8 mouse cellular contexts compared by ENCODE assay signal in the genomic region with DNA sequence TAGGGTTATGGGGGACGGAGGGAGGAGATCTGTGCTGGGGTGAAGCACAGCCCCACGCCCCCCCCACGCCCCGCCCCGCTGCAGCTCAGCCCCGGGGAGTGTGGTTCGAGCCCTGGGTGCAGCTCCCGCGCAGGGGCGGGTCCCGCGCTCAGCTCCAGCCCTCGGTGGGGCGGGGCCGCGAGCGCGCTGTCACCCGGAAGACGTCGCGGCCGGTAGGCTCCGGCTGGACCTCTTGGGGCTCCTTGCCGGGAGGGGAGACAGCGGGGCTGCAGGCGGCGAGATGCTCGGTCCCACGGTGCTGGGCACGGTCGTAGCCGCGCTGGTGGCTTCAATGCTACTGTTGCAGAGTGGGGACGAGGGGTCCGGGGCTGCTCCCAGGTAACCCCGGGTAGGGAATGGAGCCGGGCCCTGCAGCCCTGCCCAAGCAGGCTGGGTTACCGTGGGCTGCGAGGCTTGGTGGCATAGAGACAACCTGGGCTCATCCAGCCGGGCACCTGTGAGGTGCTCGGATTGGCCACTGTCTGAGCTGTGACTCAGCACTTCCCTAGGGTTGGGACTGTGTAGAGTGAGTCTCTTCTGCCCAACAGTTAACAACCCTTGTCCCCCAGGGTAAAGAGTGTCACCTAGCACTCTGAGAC. TPM values are rescaled to one million over a fixed set of nuclear protein-coding genes. Genes with fewer than 3 reads are reported as not detected.
A peak's percentile ranks its signal among the peaks of the same experiment; 100 is the strongest.
DNase-seq lines count a peak whose midpoint lies in the region; ATAC-seq and TF ChIP-seq lines count a peak whose summit lies in the region.

Gene Htatip2 (plus strand): TSS at position 182 of the 638 bp plus-strand sequence.

- 1% methylated on average over 42 of the region's 42 CpGs for WGBS in bone marrow, adult 2 months
- 4% methylated on average over 31 of the region's 42 CpGs for WGBS in forebrain, postnatal 0 days
- WGBS in hindbrain, embryonic 10.5 days = 1% methylated on average over 42 of the region's 42 CpGs
- WGBS in macrophage (ENCODE audit: missing documents) = 2% methylated on average over 36 of the region's 42 CpGs

- peak; percentile 82; the same call in 1 of the 2 replicates for TF ChIP-seq POLR2A in bone marrow, adult 2 months (IDR thresholded peaks at IDR 0.05; ENCODE audit: borderline replicate concordance, control insufficient read depth, low read depth, low read length)

- peak within 1 kb of the TSS; percentile 45 for H3K9ac ChIP-seq in forebrain, postnatal 0 days

- H3K4me1 ChIP-seq in bone marrow, adult 2 months (ENCODE audit: control insufficient read depth, insufficient read depth, low read length) = peaks cover 2% of the 10 kb centered on the region; the same call in 1 of the 2 replicates
- no peaks in the 10 kb centered on the region for H3K4me1 ChIP-seq in forebrain, postnatal 0 days (ENCODE audit: insufficient read depth)
- peaks cover 15% of the 10 kb centered on the region for H3K4me1 ChIP-seq in hindbrain, embryonic 10.5 days (replicated peaks)

- peak within 1 kb of the TSS; percentile 81 for H3K27ac ChIP-seq in bone marrow, adult 2 months (ENCODE audit: control insufficient read depth, insufficient read depth, low read depth, low read length, poor library complexity)
- no peak within 1 kb of the TSS for H3K27ac ChIP-seq in forebrain, postnatal 0 days (ENCODE audit: low read depth, low read length)
- H3K27ac ChIP-seq in hindbrain, embryonic 10.5 days = peak within 1 kb of the TSS; percentile 83
- peak within 1 kb of the TSS; percentile 52 for H3K27ac ChIP-seq in macrophage

- TF ChIP-seq CTCF in bone marrow, adult 2 months (IDR thresholded peaks at IDR 0.05; ENCODE audit: control insufficient read depth, insufficient read depth, low read length) = no peak; the same call in 1 of the 2 replicates
- no peak for TF ChIP-seq CTCF in forebrain, postnatal 0 days (IDR thresholded peaks at IDR 0.05; ENCODE audit: low read depth)

- H3K36me3 ChIP-seq in forebrain, postnatal 0 days (ENCODE audit: insufficient read depth) = no peaks in the 10 kb centered on the region
- H3K36me3 ChIP-seq in hindbrain, embryonic 10.5 days = no peaks in the 10 kb centered on the region
- H3K36me3 ChIP-seq in macrophage (ENCODE audit: inconsistent target) = no peaks in the 10 kb centered on the region

- peak; percentile 29 for DNase-seq in ES-CJ7 (ENCODE audit: low read depth, low spot score)
- DNase-seq in forebrain, postnatal 0 days = no peak
- peak; percentile 29 for DNase-seq in hindbrain, embryonic 10.5 days (ENCODE audit: low spot score)
- DNase-seq in layer of hippocampus, postnatal 10 days (ENCODE audit: low spot score in 2 of 2) = peak; percentile 24 to 42
- DNase-seq in spleen, adult 12 weeks (ENCODE audit: low spot score) = peak; percentile 67
- DNase-seq in retina, embryonic 14.5 days (ENCODE audit: low spot score) = no peak

- H3K4me2 ChIP-seq in forebrain, postnatal 0 days (ENCODE audit: low read depth) = peak within 1 kb of the TSS; percentile 82

- peaks cover 20% of the 10 kb centered on the region for H3K79me2 ChIP-seq in macrophage (ENCODE audit: inconsistent target)

- H3K4me3 ChIP-seq in bone marrow, adult 2 months (replicated peaks; ENCODE audit: control insufficient read depth, low read depth, low read length) = peak within 1 kb of the TSS; percentile 79
- H3K4me3 ChIP-seq in forebrain, postnatal 0 days (ENCODE audit: low read depth, low read length) = peak within 1 kb of the TSS; percentile 45
- peak within 1 kb of the TSS; percentile 62 for H3K4me3 ChIP-seq in hindbrain, embryonic 10.5 days
- peak within 1 kb of the TSS; percentile 66 for H3K4me3 ChIP-seq in macrophage (ENCODE audit: inconsistent target)

- ATAC-seq in forebrain, postnatal 0 days = peak; percentile 64

- peaks cover 31% of the 10 kb centered on the region for H3K27me3 ChIP-seq in forebrain, postnatal 0 days (ENCODE audit: insufficient read depth, low read length)
- peaks cover 92% of the 10 kb centered on the region for H3K27me3 ChIP-seq in hindbrain, embryonic 10.5 days (ENCODE audit: insufficient read depth, poor library complexity, severe bottlenecking)

- no peaks in the 10 kb centered on the region for H3K9me3 ChIP-seq in forebrain, postnatal 0 days (ENCODE audit: low read length)
- peaks cover 7% of the 10 kb centered on the region; the same call in 1 of the 2 replicates for H3K9me3 ChIP-seq in hindbrain, embryonic 10.5 days

RNA-seq across cellular contexts. Expression of gene Htatip2, which starts in this region (rescaled TPM):
- polyA plus RNA-seq in bone marrow, adult 2 months (2011; ENCODE audit: insufficient read depth, insufficient read length, low replicate concordance, missing spikeins) = 22.5 and 30.4 TPM in 2 replicates
- 1.1 and 1.6 TPM in 2 replicates for total RNA-seq in forebrain, postnatal 0 days (2014; rRNA removed)
- 4.7 and 5.5 TPM in 2 replicates for polyA plus RNA-seq in forebrain, postnatal 0 days (2015; fragmentation: Nextera tagmentation; extraction: Ambion mirVana)
- polyA plus RNA-seq in hindbrain, embryonic 10.5 days (2016; fragmentation: Nextera tagmentation; extraction: Ambion mirVana) = 3.6 and 4.3 TPM in 2 replicates
- total RNA-seq in layer of hippocampus, postnatal 10 days (2021) = 1 to 10 TPM; 6.5 to 8.7 TPM
- total RNA-seq in macrophage (2018; cell fraction: chromatin; rRNA removed) = 10 to 100 TPM in 25 of 26 experiments, 1 to 10 TPM in 1; 8.9 to 44.6 (median 27.3) TPM
- total RNA-seq in macrophage (2018; cell fraction: cytosol; rRNA removed) = 10 to 100 TPM; 36.2 to 55.8 (median 49.5) TPM
- 10 to 100 TPM; 13.5 to 53.6 (median 39.5) TPM for total RNA-seq in macrophage (2018; cell fraction: nucleus; rRNA removed)
- 42.0 to 62.8 TPM (median 59.1 TPM) in 3 replicates for polyA plus RNA-seq in macrophage (2018)

Comparison
In these comparisons a context has a peak if more than half of its experiments do, and no peak if none do; other contexts are left out.
1. DNase-seq: peak in ES-CJ7 (single experiment), hindbrain, embryonic 10.5 days (single experiment), layer of hippocampus, postnatal 10 days (2 of 2) and spleen, adult 12 weeks (single experiment); none in forebrain, postnatal 0 days (single experiment) and retina, embryonic 14.5 days (single experiment).
2. Peak in every context shown above with its lines, with median percentiles within 50 percentile points of each other: H3K4me3 ChIP-seq.